Mouse (Mus musculus) adrenal gland, postnatal 0 days (tissue): ENCODE data around the gene Tex261. TPM values are rescaled to one million over a fixed set of nuclear protein-coding genes. Genes with fewer than 3 reads are reported as not detected.

Experiments
- polyA plus RNA-seq: library from polyadenylated mRNA; unstranded; fragments of >200 nt; fragmentation: Nextera tagmentation; extraction: Ambion mirVana; gene quantifications from 2 replicates; pipeline ENCODE4 v1.2.1, GENCODE M21; 2015

The Tex261 gene
- polyA plus RNA-seq, result 66.0 and 117 TPM in 2 replicates

GRCm38 (mm10) chr6:83775638-83776293 is at the start of gene Tex261:
Gene Tex261, minus strand, starts transcription at chr6:83775813.

GRCm38 (mm10) chr6:83794760-83795296 is 19.2 kb upstream of the Tex261 start, which contains the start of gene Nagk:
Gene Nagk, plus strand, starts transcription at chr6:83794982.

GRCm38 (mm10) chr6:83762344-83762743 is 13.3 kb downstream of the Tex261 start, which contains the start of gene Ankrd53:
Gene Ankrd53, plus strand, starts transcription at chr6:83762644.

GRCm38 (mm10) chr6:83742761-83743160 is 32.9 kb downstream of the Tex261 start, which contains the start of gene Atp6v1b1:
Gene Atp6v1b1, plus strand, starts transcription at chr6:83742990.

Other genes starting within 250 kb of the Tex261 start
- gene Actg2, start 239.5 kb downstream of the Tex261 start, polyA plus RNA-seq, result 3.4 and 20.0 TPM in 2 replicates
- 23.6 and 35.6 TPM in 2 replicates for gene Stambp, start 203.1 kb downstream of the Tex261 start, polyA plus RNA-seq
- gene Clec4f, start 119.6 kb downstream of the Tex261 start, polyA plus RNA-seq, result 1.5 and 2.8 TPM in 2 replicates
- gene Cd207, start 98.0 kb downstream of the Tex261 start, polyA plus RNA-seq, result not detected in 2 replicates
- gene Vax2, start 64.5 kb downstream of the Tex261 start, polyA plus RNA-seq, result not detected in 2 replicates
- 0.26 and 0.27 TPM in 2 replicates for gene Atp6v1b1, start 32.8 kb downstream of the Tex261 start, polyA plus RNA-seq
- gene Ankrd53, start 13.2 kb downstream of the Tex261 start, polyA plus RNA-seq, result 0.11 and 0.22 TPM in 2 replicates
- 89.9 and 97.9 TPM in 2 replicates for gene Nagk, start 19.2 kb upstream of the Tex261 start, polyA plus RNA-seq
- 8.9 and 10.2 TPM in 2 replicates for gene Paip2b, start 55.9 kb upstream of the Tex261 start, polyA plus RNA-seq
- gene Zfp638, start 91.3 kb upstream of the Tex261 start, polyA plus RNA-seq, result 36.4 and 44.8 TPM in 2 replicates
- 8.0 and 21.2 TPM in 2 replicates for gene Dysf, start 232.8 kb upstream of the Tex261 start, polyA plus RNA-seq